8 mouse cellular contexts compared by ENCODE assay signal in the genomic region with DNA sequence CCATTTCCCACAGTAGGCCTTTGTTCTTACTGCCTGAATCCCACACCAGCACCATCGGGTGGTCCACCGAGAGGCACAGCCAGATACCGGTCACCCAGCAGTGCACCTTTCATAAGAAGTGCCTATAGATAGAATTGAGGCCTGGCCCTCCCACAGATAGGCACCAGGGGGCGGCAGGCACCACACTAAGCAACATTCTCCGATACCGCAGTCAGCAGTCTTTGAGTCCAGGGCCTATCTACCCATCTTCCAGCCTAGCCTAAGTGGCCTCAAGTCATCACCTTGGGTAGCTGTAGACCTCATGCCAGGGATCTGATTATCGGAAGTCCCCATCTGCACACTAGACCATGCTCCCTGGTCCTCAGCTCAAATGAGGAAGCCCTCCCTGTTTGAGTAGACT. TPM values are rescaled to one million over a fixed set of nuclear protein-coding genes. Genes with fewer than 3 reads are reported as not detected.
A peak's percentile ranks its signal among the peaks of the same experiment; 100 is the strongest.
DNase-seq lines count a peak whose midpoint lies in the region; ATAC-seq lines count a peak whose summit lies in the region.

No protein-coding gene starts in this region.

- H3K4me3 ChIP-seq in liver, embryonic 11.5 days (ENCODE audit: low read depth, low read length): no peak overlapping the region

- H3K4me2 ChIP-seq in liver, embryonic 11.5 days: no peak overlapping the region

- H3K27ac ChIP-seq in liver, embryonic 11.5 days (ENCODE audit: low read depth, low read length): peak overlapping the region; percentile 0; the same call in 1 of the 2 replicates

- peak; percentile 53 for ATAC-seq in liver, embryonic 11.5 days (replicated peaks; ENCODE audit: low FRiP score)

- no peaks in the 10 kb centered on the region for H3K9me3 ChIP-seq in liver, embryonic 11.5 days (ENCODE audit: control insufficient read depth, low read length)

- DNase-seq in spleen, adult 18-20 months: peak; percentile 23 to 38
- no peak for DNase-seq in spleen, postnatal 14 days (ENCODE audit: low spot score in 2 of 2)
- peak; percentile 75 for DNase-seq in cerebellum, adult 9-11 months
- peak; percentile 69 for DNase-seq in frontal cortex, postnatal 25 days (ENCODE audit: low spot score in 2 of 2)
- DNase-seq in kidney, postnatal 36 days: peak; percentile 53 to 74
- DNase-seq in liver, embryonic 11.5 days (ENCODE audit: low spot score): peak; percentile 71
- peak; percentile 82 for DNase-seq in naive thymus-derived CD4-positive, alpha-beta T cell, adult 2 months (ENCODE audit: low read depth)
- peak; percentile 59 for DNase-seq in thymus, postnatal 25 days

- 42% methylated on average over 7 of the region's 7 CpGs for WGBS in liver, embryonic 11.5 days

- peaks cover 39% of the 10 kb centered on the region for H3K36me3 ChIP-seq in liver, embryonic 11.5 days (ENCODE audit: control insufficient read depth, insufficient read depth, low read length)

- H3K4me1 ChIP-seq in liver, embryonic 11.5 days (replicated peaks; ENCODE audit: control insufficient read depth, insufficient read depth, low read length): peaks cover 23% of the 10 kb centered on the region

- peak overlapping the region; percentile 30; the same call in 1 of the 2 replicates for H3K9ac ChIP-seq in liver, embryonic 11.5 days (ENCODE audit: low read depth, low read length)

- no peaks in the 10 kb centered on the region; the same call in 1 of the 2 replicates for H3K27me3 ChIP-seq in liver, embryonic 11.5 days (replicated peaks; ENCODE audit: control insufficient read depth, insufficient read depth, low read length)

RNA-seq across cellular contexts. Expression of gene Pank4, which starts 17.6 kb away (rescaled TPM):
- 44.2 and 47.2 TPM in 2 replicates for polyA plus RNA-seq in liver, embryonic 11.5 days (2014; fragmentation: Nextera tagmentation; extraction: Ambion mirVana)

RNA-seq across cellular contexts. Expression of gene Hes5, which starts 20.8 kb away (rescaled TPM):
- 0.63 TPM in 1 of 2 replicates, not detected in the other for polyA plus RNA-seq in liver, embryonic 11.5 days (2014; fragmentation: Nextera tagmentation; extraction: Ambion mirVana)

RNA-seq across cellular contexts. Expression of gene Tnfrsf14, which starts 53.2 kb away (rescaled TPM):
- 23.1 and 24.4 TPM in 2 replicates for polyA plus RNA-seq in liver, embryonic 11.5 days (2014; fragmentation: Nextera tagmentation; extraction: Ambion mirVana)

Comparison
In these comparisons a context has a peak if more than half of its experiments do, and no peak if none do; other contexts are left out.
1. DNase-seq: peak in spleen, adult 18-20 months (2 of 2), cerebellum, adult 9-11 months (single experiment), frontal cortex, postnatal 25 days (2 of 2), kidney, postnatal 36 days (2 of 2), liver, embryonic 11.5 days (single experiment), naive thymus-derived CD4-positive, alpha-beta T cell, adult 2 months (single experiment) and thymus, postnatal 25 days (single experiment); none in spleen, postnatal 14 days (0 of 2).